Mouse (Mus musculus) left cerebral cortex, adult 9 months (tissue): ENCODE measurements at regions not wholly inside any gene's neighbourhood (a gene's known extent, or its start where the extent isn't known, plus 50 kb on each side); places are given as distances from the start of the nearest gene placed in this dataset.

Experiments used
- DNase-seq, 2 experiments: peaks; one replicate each; pipeline ENCODE4 v3.0.0; 2022; ENCODE audit warnings: low spot score in 2 of 2

- no peak for DNase-seq
Measured at GRCm38 (mm10) chr17:45889451-45889850, 142.7 kb downstream of the Vegfa start.

GRCm38 (mm10) chr17:45889051-45889450 is 143.1 kb downstream of the Vegfa start:
- no peak for DNase-seq

GRCm38 (mm10) chr17:45886420-45887049 is 145.6 kb downstream of the Vegfa start:
- no peak for DNase-seq

- no peak for DNase-seq
Measured at GRCm38 (mm10) chr17:45885461-45886336, 146.5 kb downstream of the Vegfa start.

GRCm38 (mm10) chr17:45884021-45884722 is 148.0 kb downstream of the Vegfa start:
- no peak for DNase-seq

- DNase-seq: no peak
Measured at GRCm38 (mm10) chr17:45882682-45883081, 149.0 kb upstream of the 1600014C23Rik start.

GRCm38 (mm10) chr17:45881284-45881683 is 147.6 kb upstream of the 1600014C23Rik start:
- no peak for DNase-seq

GRCm38 (mm10) chr17:45880761-45881160 is 147.1 kb upstream of the 1600014C23Rik start:
- DNase-seq: no peak

- no peak for DNase-seq
Measured at GRCm38 (mm10) chr17:45879478-45880250, 146.0 kb upstream of the 1600014C23Rik start.

GRCm38 (mm10) chr17:45878394-45878793 is 144.8 kb upstream of the 1600014C23Rik start:
- DNase-seq: no peak

GRCm38 (mm10) chr17:45875325-45875724 is 141.7 kb upstream of the 1600014C23Rik start:
- DNase-seq: no peak

GRCm38 (mm10) chr17:45873996-45874395 is 140.4 kb upstream of the 1600014C23Rik start:
- DNase-seq: no peak

GRCm38 (mm10) chr17:45873200-45873955 is 139.7 kb upstream of the 1600014C23Rik start:
- no peak for DNase-seq

- DNase-seq: no peak
Measured at GRCm38 (mm10) chr17:45871666-45872653, 138.3 kb upstream of the 1600014C23Rik start.

GRCm38 (mm10) chr17:45871067-45871466 is 137.4 kb upstream of the 1600014C23Rik start:
- DNase-seq: no peak

- no peak for DNase-seq
Measured at GRCm38 (mm10) chr17:45869014-45869968, 135.6 kb upstream of the 1600014C23Rik start.

- DNase-seq: no peak
Measured at GRCm38 (mm10) chr17:45868539-45868938, 134.9 kb upstream of the 1600014C23Rik start.

GRCm38 (mm10) chr17:45867727-45868126 is 134.1 kb upstream of the 1600014C23Rik start:
- no peak for DNase-seq
